Mouse (Mus musculus) heart, embryonic 12.5 days (tissue): Measurements from ENCODE around the gene Tbc1d22a. TPM values are rescaled to one million over a fixed set of nuclear protein-coding genes. Genes with fewer than 3 reads are reported as not detected.

Experiments used
- polyA plus RNA-seq: library from polyadenylated mRNA; unstranded; fragments of >200 nt; fragmentation: Nextera tagmentation; extraction: Ambion mirVana; gene quantifications from 2 replicates; pipeline ENCODE4 v1.2.1, GENCODE M21; 2016

Tbc1d22a gene
- polyA plus RNA-seq, 1 experiment from 2014 or later = 10.3 TPM

Other genes with a start within 250 kb of the Tbc1d22a start
- 2.0 and 2.3 TPM in 2 replicates for gene Celsr1, start 180.7 kb upstream of the Tbc1d22a start, polyA plus RNA-seq
- gene Gramd4, start 156.8 kb upstream of the Tbc1d22a start, polyA plus RNA-seq = 14.3 and 14.8 TPM in 2 replicates
- gene Cerk, start 28.3 kb upstream of the Tbc1d22a start, polyA plus RNA-seq = 15.3 and 16.3 TPM in 2 replicates